Mouse (Mus musculus): ENCODE data around the gene 2610528J11Rik. TPM values are rescaled to one million over a fixed set of nuclear protein-coding genes. Genes with fewer than 3 reads are reported as not detected.

The 2610528J11Rik gene
- polyA plus RNA-seq, 1 experiment: not detected

DNA sequence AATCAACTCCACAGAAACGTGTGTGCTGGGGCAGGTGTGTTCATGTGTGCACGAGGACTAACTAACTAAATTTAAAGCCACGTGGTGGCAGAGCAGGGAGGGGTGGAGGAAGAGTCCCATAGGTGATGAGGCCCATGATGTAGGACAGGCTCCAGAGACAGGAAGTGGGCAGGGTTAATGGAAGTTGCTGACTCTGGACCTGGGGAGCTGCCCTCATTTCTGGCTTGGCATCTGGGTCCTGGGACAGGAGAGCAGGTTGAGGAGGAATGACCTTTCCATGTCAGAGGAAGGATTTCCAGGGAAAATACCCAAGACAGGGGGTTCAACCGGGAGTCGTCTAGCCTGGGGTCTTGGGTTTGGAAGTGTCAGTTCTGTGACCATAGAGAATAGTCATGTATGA lies 5.9 kb downstream of the 2610528J11Rik start:
- no peak for DNase-seq
- H3K27me3 ChIP-seq (ENCODE audit: control insufficient read depth, insufficient read depth, low read length): no peaks in the 10 kb centered on the region
- TF ChIP-seq CTCF (IDR thresholded peaks at IDR 0.05; ENCODE audit: borderline replicate concordance, insufficient read depth, low read depth, low read length) (no peak), POLR2A (IDR thresholded peaks at IDR 0.05; ENCODE audit: borderline replicate concordance, insufficient read depth, low read length) (no peak)
- WGBS: 74% methylated on average over 5 of the region's 5 CpGs
- H3K4me3 ChIP-seq (replicated peaks; ENCODE audit: insufficient read depth, low read depth, low read length): no peak overlapping the region
- no peaks in the 10 kb centered on the region; the same call in 1 of the 2 replicates for H3K4me1 ChIP-seq (ENCODE audit: control insufficient read depth, insufficient read depth, low read length)
- H3K27ac ChIP-seq (ENCODE audit: insufficient read depth, low read length): no peak overlapping the region

DNA sequence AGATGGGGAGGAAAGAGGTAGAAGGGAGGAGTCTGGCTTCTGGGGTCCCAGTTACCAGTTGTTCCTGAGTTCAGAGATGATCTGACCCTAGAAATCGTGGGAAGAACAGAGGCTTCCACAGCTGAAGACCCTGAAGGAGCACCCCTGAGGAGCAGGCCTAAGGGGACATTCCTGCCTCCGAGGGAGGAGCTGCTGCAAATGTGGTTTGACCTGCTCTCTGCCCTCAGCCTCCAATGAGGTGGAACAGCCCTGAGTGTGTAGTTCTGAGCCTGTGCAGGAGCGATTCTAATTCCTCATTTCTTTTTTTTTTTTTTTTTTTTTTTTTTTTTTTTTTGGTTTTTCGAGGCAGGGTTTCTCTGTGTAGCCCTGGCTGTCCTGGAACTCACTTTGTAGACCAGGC lies 6.4 kb downstream of the 2610528J11Rik start:
- no peak for DNase-seq
- Histone ChIP-seq H3K4me3 (replicated peaks; ENCODE audit: insufficient read depth, low read depth, low read length) (no peak overlapping the region), H3K4me1 (ENCODE audit: control insufficient read depth, insufficient read depth, low read length) (no peaks in the 10 kb centered on the region; the same call in 1 of the 2 replicates), H3K27ac (ENCODE audit: insufficient read depth, low read length) (no peak overlapping the region), H3K27me3 (ENCODE audit: control insufficient read depth, insufficient read depth, low read length) (no peaks in the 10 kb centered on the region)
- TF ChIP-seq CTCF (IDR thresholded peaks at IDR 0.05; ENCODE audit: borderline replicate concordance, insufficient read depth, low read depth, low read length) (no peak), POLR2A (IDR thresholded peaks at IDR 0.05; ENCODE audit: borderline replicate concordance, insufficient read depth, low read length) (no peak)
- 43% methylated on average over 3 of the region's 4 CpGs for WGBS

DNA sequence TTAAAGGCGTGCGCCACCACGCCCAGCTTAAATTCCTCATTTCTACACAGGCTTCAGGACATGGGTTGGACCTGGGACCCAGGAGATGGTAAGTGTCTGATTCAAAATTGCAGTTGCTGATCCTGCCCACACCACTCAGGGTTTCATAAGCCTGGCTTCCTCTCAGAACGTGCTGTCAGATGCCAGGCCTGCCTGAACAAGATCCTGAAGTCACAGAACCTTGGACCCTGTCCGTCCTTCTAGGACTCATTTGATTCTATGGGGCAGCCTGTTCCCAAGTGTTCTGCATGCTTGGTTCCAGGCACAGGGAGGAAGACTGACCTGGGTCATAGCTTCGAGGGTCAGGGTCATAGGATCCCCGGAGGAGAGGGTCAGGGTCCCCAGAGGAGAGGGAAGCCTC lies 6.8 kb downstream of the 2610528J11Rik start:
- no peaks in the 10 kb centered on the region for H3K27me3 ChIP-seq (ENCODE audit: control insufficient read depth, insufficient read depth, low read length)
- H3K27ac ChIP-seq (ENCODE audit: insufficient read depth, low read length): no peak overlapping the region
- TF ChIP-seq CTCF (IDR thresholded peaks at IDR 0.05; ENCODE audit: borderline replicate concordance, insufficient read depth, low read depth, low read length) (no peak), POLR2A (IDR thresholded peaks at IDR 0.05; ENCODE audit: borderline replicate concordance, insufficient read depth, low read length) (no peak)
- no peak for DNase-seq
- no peak overlapping the region for H3K4me3 ChIP-seq (replicated peaks; ENCODE audit: insufficient read depth, low read depth, low read length)
- 70% methylated on average over 7 of the region's 7 CpGs for WGBS
- H3K4me1 ChIP-seq (ENCODE audit: control insufficient read depth, insufficient read depth, low read length): no peaks in the 10 kb centered on the region; the same call in 1 of the 2 replicates

- TF ChIP-seq POLR2A (IDR thresholded peaks at IDR 0.05; ENCODE audit: borderline replicate concordance, insufficient read depth, low read length): no peak
- TF ChIP-seq CTCF (IDR thresholded peaks at IDR 0.05; ENCODE audit: borderline replicate concordance, insufficient read depth, low read depth, low read length): no peak
- H3K4me1 ChIP-seq (ENCODE audit: control insufficient read depth, insufficient read depth, low read length): no peaks in the 10 kb centered on the region; the same call in 1 of the 2 replicates
- no peak for DNase-seq
- no peak overlapping the region for H3K4me3 ChIP-seq (replicated peaks; ENCODE audit: insufficient read depth, low read depth, low read length)
- no peaks in the 10 kb centered on the region for H3K27me3 ChIP-seq (ENCODE audit: control insufficient read depth, insufficient read depth, low read length)
- 80% methylated on average over 6 of the region's 6 CpGs for WGBS
- H3K27ac ChIP-seq (ENCODE audit: insufficient read depth, low read length): no peak overlapping the region
Measured at GRCm38 (mm10) chr4:118535610-118536009, 8.8 kb downstream of the 2610528J11Rik start.

DNA sequence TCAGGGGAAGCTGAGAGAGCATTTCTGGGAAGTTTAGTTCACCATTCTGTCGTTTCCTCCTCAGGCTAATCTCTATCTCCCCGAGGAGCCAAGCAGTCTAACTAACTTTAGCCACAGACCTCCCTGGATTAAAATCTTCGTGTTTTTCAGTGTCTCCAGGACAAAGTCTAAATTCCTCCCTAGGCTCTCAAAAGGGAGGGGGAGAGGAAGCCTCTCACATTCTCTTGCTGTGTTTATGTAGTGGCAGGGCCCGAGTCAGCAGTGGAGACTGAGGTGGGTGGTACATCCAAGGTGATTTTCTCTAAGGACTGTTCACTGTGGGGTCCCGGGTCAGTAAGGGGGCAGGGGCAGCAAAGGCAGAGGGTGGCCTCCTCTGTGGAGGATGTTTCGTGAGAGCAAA lies 11.0 kb downstream of the 2610528J11Rik start:
- H3K27ac ChIP-seq (ENCODE audit: insufficient read depth, low read length): no peak overlapping the region
- no peaks in the 10 kb centered on the region; the same call in 1 of the 2 replicates for H3K4me1 ChIP-seq (ENCODE audit: control insufficient read depth, insufficient read depth, low read length)
- H3K4me3 ChIP-seq (replicated peaks; ENCODE audit: insufficient read depth, low read depth, low read length): no peak overlapping the region
- DNase-seq: no peak
- WGBS: 51% methylated on average over 6 of the region's 6 CpGs
- H3K27me3 ChIP-seq (ENCODE audit: control insufficient read depth, insufficient read depth, low read length): no peaks in the 10 kb centered on the region
- no peak for TF ChIP-seq POLR2A (IDR thresholded peaks at IDR 0.05; ENCODE audit: borderline replicate concordance, insufficient read depth, low read length)

GRCm38 (mm10) chr4:118539904-118540303 lies 13.1 kb downstream of the 2610528J11Rik start:
- Histone ChIP-seq H3K4me3 (replicated peaks; ENCODE audit: insufficient read depth, low read depth, low read length) (no peak overlapping the region), H3K27me3 (ENCODE audit: control insufficient read depth, insufficient read depth, low read length) (no peaks in the 10 kb centered on the region), H3K4me1 (ENCODE audit: control insufficient read depth, insufficient read depth, low read length) (peaks cover 6% of the 10 kb centered on the region; the same call in 1 of the 2 replicates), H3K27ac (ENCODE audit: insufficient read depth, low read length) (no peak overlapping the region)
- no peak for DNase-seq
- 11% methylated on average over 10 of the region's 10 CpGs for WGBS
- TF ChIP-seq CTCF (IDR thresholded peaks at IDR 0.05; ENCODE audit: borderline replicate concordance, insufficient read depth, low read depth, low read length) (no peak), POLR2A (IDR thresholded peaks at IDR 0.05; ENCODE audit: borderline replicate concordance, insufficient read depth, low read length) (no peak)

GRCm38 (mm10) chr4:118542510-118543157 lies 15.8 kb downstream of the 2610528J11Rik start:
- H3K27me3 ChIP-seq (ENCODE audit: control insufficient read depth, insufficient read depth, low read length): no peaks in the 10 kb centered on the region
- WGBS: 57% methylated on average over 9 of the region's 9 CpGs
- TF ChIP-seq CTCF (IDR thresholded peaks at IDR 0.05; ENCODE audit: borderline replicate concordance, insufficient read depth, low read depth, low read length): no peak
- no peak for TF ChIP-seq POLR2A (IDR thresholded peaks at IDR 0.05; ENCODE audit: borderline replicate concordance, insufficient read depth, low read length)
- peaks cover 6% of the 10 kb centered on the region; the same call in 1 of the 2 replicates for H3K4me1 ChIP-seq (ENCODE audit: control insufficient read depth, insufficient read depth, low read length)
- no peak overlapping the region for H3K4me3 ChIP-seq (replicated peaks; ENCODE audit: insufficient read depth, low read depth, low read length)
- peak overlapping the region; percentile 76 for H3K27ac ChIP-seq (ENCODE audit: insufficient read depth, low read length)
- peak in 1 of 2 experiments; percentile 12 for DNase-seq

DNA sequence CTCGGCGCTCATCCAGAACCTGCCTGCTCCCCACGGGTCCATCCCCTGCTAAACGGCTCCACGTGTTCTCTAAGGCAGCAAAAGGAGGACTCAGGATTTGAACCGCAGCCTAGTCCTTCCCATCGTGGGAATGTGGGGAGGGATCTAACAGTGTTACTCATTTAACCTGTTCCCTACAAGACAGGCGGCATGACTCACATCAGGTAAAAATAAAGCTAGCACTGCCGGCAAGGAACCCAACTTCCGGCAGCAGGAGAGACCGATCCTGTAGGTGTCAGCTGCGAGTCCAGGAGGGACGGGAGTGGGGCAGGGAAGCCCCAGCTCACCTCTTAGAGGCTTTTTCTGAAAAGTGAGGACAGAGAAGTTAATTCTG lies 16.3 kb downstream of the 2610528J11Rik start:
- TF ChIP-seq CTCF (IDR thresholded peaks at IDR 0.05; ENCODE audit: borderline replicate concordance, insufficient read depth, low read depth, low read length) (no peak), POLR2A (IDR thresholded peaks at IDR 0.05; ENCODE audit: borderline replicate concordance, insufficient read depth, low read length) (no peak)
- DNase-seq: peak in 1 of 2 experiments; percentile 7
- H3K4me1 ChIP-seq (ENCODE audit: control insufficient read depth, insufficient read depth, low read length): peaks cover 6% of the 10 kb centered on the region; the same call in 1 of the 2 replicates
- 12% methylated on average over 13 of the region's 13 CpGs for WGBS
- H3K27me3 ChIP-seq (ENCODE audit: control insufficient read depth, insufficient read depth, low read length): no peaks in the 10 kb centered on the region
- H3K4me3 ChIP-seq (replicated peaks; ENCODE audit: insufficient read depth, low read depth, low read length): no peak overlapping the region
- H3K27ac ChIP-seq (ENCODE audit: insufficient read depth, low read length): no peak overlapping the region

Measured in cerebellum, adult 2 months (tissue).